Mouse (Mus musculus): ENCODE results near the gene Ddit4. TPM values are rescaled to one million over a fixed set of nuclear protein-coding genes. Genes with fewer than 3 reads are reported as not detected.

Gene Ddit4
- total and polyA plus RNA-seq, 2 experiments from 2014 or later, result 17.0 to 30.3 TPM

DNA sequence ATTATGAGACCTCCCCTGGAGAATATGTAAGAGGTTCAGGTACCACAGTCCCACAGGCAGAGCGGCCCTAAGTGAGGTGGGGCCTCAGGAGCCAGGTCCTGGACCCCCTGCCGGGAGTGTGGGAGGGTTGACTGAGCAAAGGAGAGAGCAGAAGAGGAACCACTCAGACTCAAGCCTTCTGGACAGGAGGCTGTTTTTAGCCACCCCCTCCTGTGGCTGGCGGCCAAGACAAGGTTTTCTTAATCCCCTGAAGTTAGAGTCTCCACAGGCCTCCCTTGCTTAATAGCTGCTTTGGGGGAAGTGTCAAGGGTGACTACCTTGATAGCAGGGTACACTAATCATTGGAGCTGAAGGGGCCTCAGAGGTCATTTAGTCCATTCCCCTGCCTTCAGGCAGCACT is 27.3 kb downstream of the Ddit4 start:
- no peaks in the 10 kb centered on the region for H3K9me3 ChIP-seq (replicated peaks; ENCODE audit: control insufficient read depth, low read length)
- H3K27me3 ChIP-seq (ENCODE audit: control insufficient read depth, insufficient read depth, low read length), result no peaks in the 10 kb centered on the region
- H3K4me3 ChIP-seq (ENCODE audit: low read depth, low read length), result no peak overlapping the region
- 21% methylated on average over 3 of the region's 3 CpGs for WGBS
- peaks cover 17% of the 10 kb centered on the region for H3K4me1 ChIP-seq (ENCODE audit: control insufficient read depth, insufficient read depth)
- DNase-seq (ENCODE audit: low spot score) (no peak), ATAC-seq (ENCODE audit: insufficient read depth, low read depth) (no peak)
- no peak overlapping the region for H3K27ac ChIP-seq (ENCODE audit: low read depth)
- no peak overlapping the region for H3K4me2 ChIP-seq (ENCODE audit: low read depth, low read length)
- no peak for TF ChIP-seq EP300 (IDR thresholded peaks at IDR 0.05; ENCODE audit: low read depth)
- TF ChIP-seq CTCF (IDR thresholded peaks at IDR 0.05; ENCODE audit: low read depth), result no peak
- no peak overlapping the region for H3K9ac ChIP-seq (replicated peaks; ENCODE audit: low read depth, low read length)
- H3K36me3 ChIP-seq (replicated peaks; ENCODE audit: control insufficient read depth, insufficient read depth, low read length), result no peaks in the 10 kb centered on the region

DNA sequence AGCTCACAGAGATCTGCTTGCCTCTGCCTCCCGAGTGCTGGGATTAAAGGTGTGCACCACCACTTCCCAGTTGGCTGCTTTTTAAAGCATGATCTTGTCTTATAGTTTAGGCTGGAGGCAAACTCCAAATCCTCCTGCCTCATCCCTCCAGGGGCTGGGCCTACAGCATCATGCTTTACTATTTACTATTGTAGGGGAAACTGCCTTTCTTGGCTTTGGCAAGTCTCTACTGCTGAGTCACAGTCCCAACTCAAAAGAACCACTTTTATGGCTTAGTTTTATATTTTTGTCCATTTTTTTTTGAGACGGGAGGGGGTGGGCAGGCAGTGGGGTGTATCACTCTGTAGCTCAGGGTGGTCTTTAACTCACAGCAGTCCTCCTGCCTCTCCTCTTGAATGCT is 28.1 kb downstream of the Ddit4 start:
- H3K27me3 ChIP-seq (ENCODE audit: control insufficient read depth, insufficient read depth, low read length), result no peaks in the 10 kb centered on the region
- H3K27ac ChIP-seq (ENCODE audit: low read depth), result no peak overlapping the region
- no peak overlapping the region for H3K9ac ChIP-seq (replicated peaks; ENCODE audit: low read depth, low read length)
- H3K4me3 ChIP-seq (ENCODE audit: low read depth, low read length), result no peak overlapping the region
- no peak overlapping the region for H3K4me2 ChIP-seq (ENCODE audit: low read depth, low read length)
- no peaks in the 10 kb centered on the region for H3K36me3 ChIP-seq (replicated peaks; ENCODE audit: control insufficient read depth, insufficient read depth, low read length)
- no peaks in the 10 kb centered on the region for H3K9me3 ChIP-seq (replicated peaks; ENCODE audit: control insufficient read depth, low read length)
- 95% methylated on average over 2 of the region's 2 CpGs for WGBS
- no peak for TF ChIP-seq CTCF (IDR thresholded peaks at IDR 0.05; ENCODE audit: low read depth)
- DNase-seq (ENCODE audit: low spot score) (no peak), ATAC-seq (ENCODE audit: insufficient read depth, low read depth) (no peak)
- H3K4me1 ChIP-seq (ENCODE audit: control insufficient read depth, insufficient read depth), result peaks cover 17% of the 10 kb centered on the region

DNA sequence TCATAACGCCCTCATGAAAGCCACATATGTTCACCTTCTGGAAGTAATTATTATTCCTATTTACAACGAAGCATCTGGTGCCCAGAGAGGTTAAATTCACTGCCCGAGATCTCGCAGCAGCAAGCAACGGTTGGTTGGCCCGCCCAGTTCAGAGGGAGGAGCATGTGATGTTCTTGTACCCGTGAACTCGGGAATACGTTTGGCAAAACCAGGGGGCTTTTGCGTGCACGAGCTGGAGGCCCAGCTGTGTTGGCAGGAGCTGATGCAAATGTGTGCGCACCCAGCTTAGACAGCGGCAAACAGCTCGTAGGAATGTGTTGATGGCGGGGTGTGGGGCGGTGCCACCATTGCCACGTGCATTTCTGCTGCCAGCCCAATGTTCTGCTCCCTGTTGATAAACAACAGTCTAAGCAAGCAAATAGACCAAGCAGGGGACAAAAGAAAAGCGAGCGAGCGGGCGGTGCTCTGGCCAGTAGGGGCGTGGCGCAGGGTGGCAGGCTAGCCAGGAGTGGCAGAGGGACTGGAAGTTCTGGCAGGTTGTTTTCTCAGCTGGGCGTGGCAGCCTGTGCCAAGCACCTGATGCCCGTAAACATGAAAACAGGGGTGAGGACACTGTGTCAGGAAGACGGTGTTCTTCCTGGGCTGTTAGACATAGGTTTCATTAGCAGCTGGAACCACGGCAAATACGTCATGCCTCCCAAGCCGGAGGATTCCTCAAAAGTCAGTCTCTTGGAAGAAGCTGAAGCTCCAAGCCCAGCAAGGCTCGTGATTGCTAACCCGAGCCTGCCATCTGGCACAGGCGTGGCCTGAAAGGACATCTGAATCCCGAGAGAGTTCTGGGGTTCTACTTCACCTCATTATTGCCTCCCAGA is 30.6 kb downstream of the Ddit4 start:
- DNase-seq (ENCODE audit: low spot score) (peak; percentile 78), ATAC-seq (ENCODE audit: insufficient read depth, low read depth) (peak; percentile 71)
- H3K27ac ChIP-seq (ENCODE audit: low read depth), result peak overlapping the region; percentile 85
- H3K4me1 ChIP-seq (ENCODE audit: control insufficient read depth, insufficient read depth), result peaks cover 29% of the 10 kb centered on the region
- no peaks in the 10 kb centered on the region for H3K27me3 ChIP-seq (ENCODE audit: control insufficient read depth, insufficient read depth, low read length)
- H3K4me3 ChIP-seq (ENCODE audit: low read depth, low read length), result peak overlapping the region; percentile 25
- H3K4me2 ChIP-seq (ENCODE audit: low read depth, low read length), result peak overlapping the region; percentile 58
- peak overlapping the region; percentile 13; the same call in 1 of the 2 replicates for H3K9ac ChIP-seq (replicated peaks; ENCODE audit: low read depth, low read length)
- WGBS, result 4% methylated on average over 33 of the region's 33 CpGs
- TF ChIP-seq EP300 (IDR thresholded peaks at IDR 0.05; ENCODE audit: low read depth) (peak; percentile 94), CTCF (IDR thresholded peaks at IDR 0.05; ENCODE audit: low read depth) (peak; percentile 47)
- no peaks in the 10 kb centered on the region for H3K36me3 ChIP-seq (replicated peaks; ENCODE audit: control insufficient read depth, insufficient read depth, low read length)
- H3K9me3 ChIP-seq (replicated peaks; ENCODE audit: control insufficient read depth, low read length), result no peaks in the 10 kb centered on the region

DNA sequence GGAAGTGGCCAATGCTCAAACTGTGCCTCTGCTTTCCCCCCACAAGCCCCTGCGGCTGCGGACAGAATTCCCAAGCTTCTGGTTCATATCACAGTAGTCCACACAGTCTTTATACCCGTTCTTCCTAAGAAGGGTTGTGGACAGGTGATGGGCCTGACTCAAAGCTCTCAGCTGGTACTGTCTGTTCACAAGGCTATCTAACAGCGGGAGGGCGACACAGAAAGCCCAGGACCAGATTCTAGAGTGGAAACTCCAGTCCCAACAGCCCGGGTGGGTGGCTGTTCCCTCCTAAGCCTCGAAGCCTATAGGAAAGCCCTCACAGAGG is 31.2 kb downstream of the Ddit4 start:
- H3K36me3 ChIP-seq (replicated peaks; ENCODE audit: control insufficient read depth, insufficient read depth, low read length), result no peaks in the 10 kb centered on the region
- peak overlapping the region; percentile 13; the same call in 1 of the 2 replicates for H3K9ac ChIP-seq (replicated peaks; ENCODE audit: low read depth, low read length)
- H3K9me3 ChIP-seq (replicated peaks; ENCODE audit: control insufficient read depth, low read length), result no peaks in the 10 kb centered on the region
- no peak for ATAC-seq (ENCODE audit: insufficient read depth, low read depth)
- 22% methylated on average over 7 of the region's 7 CpGs for WGBS
- H3K27ac ChIP-seq (ENCODE audit: low read depth), result peak overlapping the region; percentile 85
- no peaks in the 10 kb centered on the region for H3K27me3 ChIP-seq (ENCODE audit: control insufficient read depth, insufficient read depth, low read length)
- H3K4me2 ChIP-seq (ENCODE audit: low read depth, low read length), result peak overlapping the region; percentile 58
- TF ChIP-seq CTCF (IDR thresholded peaks at IDR 0.05; ENCODE audit: low read depth) (no peak), EP300 (IDR thresholded peaks at IDR 0.05; ENCODE audit: low read depth) (no peak)
- H3K4me3 ChIP-seq (ENCODE audit: low read depth, low read length), result peak overlapping the region; percentile 25
- DNase-seq (ENCODE audit: low spot score), result no peak
- H3K4me1 ChIP-seq (ENCODE audit: control insufficient read depth, insufficient read depth), result peaks cover 35% of the 10 kb centered on the region

DNA sequence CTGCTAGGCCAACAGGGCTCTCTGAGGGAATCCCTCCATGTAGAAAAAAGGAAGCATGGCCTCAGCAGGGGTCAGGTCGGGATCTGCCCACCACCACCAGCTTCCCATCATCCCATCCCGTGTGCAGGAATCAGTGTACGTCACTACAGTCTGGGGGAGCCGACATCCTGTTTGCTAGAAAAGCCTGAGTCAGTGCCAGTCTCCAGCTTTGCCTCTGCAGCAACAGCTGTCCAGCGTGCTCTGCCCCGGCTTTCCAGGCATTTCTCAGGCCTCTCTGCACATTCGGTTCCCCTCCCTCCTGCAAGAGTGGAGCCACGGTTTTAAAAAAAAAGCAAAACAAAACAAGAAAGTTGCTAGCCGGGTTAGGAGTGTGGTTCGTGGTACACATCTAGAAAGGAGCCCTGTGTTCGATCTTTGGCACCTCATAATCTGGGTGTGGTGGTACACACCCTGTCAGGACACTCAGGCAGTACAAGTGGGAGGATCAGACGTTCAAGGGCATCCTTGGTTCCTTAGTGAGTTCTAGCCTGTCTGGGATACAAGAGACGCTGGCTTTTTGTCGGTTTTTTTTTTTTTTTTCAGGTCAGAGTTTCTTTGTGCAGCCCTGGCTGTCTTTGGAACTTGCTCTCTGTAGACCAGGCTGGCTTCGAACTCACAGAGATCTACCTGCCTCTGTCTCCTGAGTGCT is 32.0 kb downstream of the Ddit4 start:
- peak; percentile 10; the same call in 1 of the 2 replicates for ATAC-seq (ENCODE audit: insufficient read depth, low read depth)
- no peaks in the 10 kb centered on the region for H3K9me3 ChIP-seq (replicated peaks; ENCODE audit: control insufficient read depth, low read length)
- H3K27ac ChIP-seq (ENCODE audit: low read depth), result peak overlapping the region; percentile 85
- H3K27me3 ChIP-seq (ENCODE audit: control insufficient read depth, insufficient read depth, low read length), result no peaks in the 10 kb centered on the region
- H3K4me2 ChIP-seq (ENCODE audit: low read depth, low read length), result no peak overlapping the region
- 36% methylated on average over 15 of the region's 15 CpGs for WGBS
- H3K4me3 ChIP-seq (ENCODE audit: low read depth, low read length), result no peak overlapping the region
- peak; percentile 72 for DNase-seq (ENCODE audit: low spot score)
- H3K4me1 ChIP-seq (ENCODE audit: control insufficient read depth, insufficient read depth), result peaks cover 40% of the 10 kb centered on the region
- no peak for TF ChIP-seq CTCF (IDR thresholded peaks at IDR 0.05; ENCODE audit: low read depth)
- peak; percentile 77 for TF ChIP-seq EP300 (IDR thresholded peaks at IDR 0.05; ENCODE audit: low read depth)
- no peak overlapping the region for H3K9ac ChIP-seq (replicated peaks; ENCODE audit: low read depth, low read length)
- H3K36me3 ChIP-seq (replicated peaks; ENCODE audit: control insufficient read depth, insufficient read depth, low read length), result no peaks in the 10 kb centered on the region
